Mouse (Mus musculus) naive thymus-derived CD4-positive, alpha-beta T cell, adult 5 months (primary cell): ENCODE data around the gene Krtap29-1. TPM values are rescaled to one million over a fixed set of nuclear protein-coding genes. Genes with fewer than 3 reads are reported as not detected.

Experiments
- polyA plus RNA-seq: library from polyadenylated mRNA; unstranded; fragments of 100-300 nt; shearing (Covaris generic); gene quantifications from one replicate; pipeline ENCODE4 v1.2.1, GENCODE M21; 2017

Krtap29-1 gene
- not detected for polyA plus RNA-seq

GRCm38 (mm10) chr11:99978953-99979352 lies at the start of gene Krtap29-1:
Gene Krtap29-1, minus strand, starts transcription at chr11:99979053.

GRCm38 (mm10) chr11:100016112-100016511 lies 37.3 kb upstream of the Krtap29-1 start, which contains the start of gene Krt33a:
Gene Krt33a, minus strand, starts transcription at chr11:100016212.

GRCm38 (mm10) chr11:99993620-99994383 lies 14.9 kb upstream of the Krtap29-1 start, which contains the start of gene Krtap17-1:
Gene Krtap17-1, minus strand, starts transcription at chr11:99993994.

GRCm38 (mm10) chr11:99986180-99986647 lies 7.4 kb upstream of the Krtap29-1 start, which contains the start of gene Krtap16-1:
Gene Krtap16-1, minus strand, starts transcription at chr11:99986597.

GRCm38 (mm10) chr11:99948175-99948574 lies 30.7 kb downstream of the Krtap29-1 start, which contains the start of gene Krtap9-5:
Gene Krtap9-5, plus strand, starts transcription at chr11:99948475.

GRCm38 (mm10) chr11:99935991-99936390 lies 42.9 kb downstream of the Krtap29-1 start, which contains the start of gene Krtap31-2:
Gene Krtap31-2, plus strand, starts transcription at chr11:99936291.

Other genes starting within 250 kb of the Krtap29-1 start
- not detected for gene Gm14180, start 244.8 kb downstream of the Krtap29-1 start, polyA plus RNA-seq
- gene Gm11595, start 206.1 kb downstream of the Krtap29-1 start, polyA plus RNA-seq, result not detected
- gene Krtap4-8, start 198.3 kb downstream of the Krtap29-1 start, polyA plus RNA-seq, result not detected
- not detected for gene Krtap4-9, start 193.9 kb downstream of the Krtap29-1 start, polyA plus RNA-seq
- gene Gm11596, start 185.6 kb downstream of the Krtap29-1 start, polyA plus RNA-seq, result not detected
- gene Gm11569, start 180.1 kb downstream of the Krtap29-1 start, polyA plus RNA-seq, result not detected
- gene Gm11554, start 174.6 kb downstream of the Krtap29-1 start, polyA plus RNA-seq, result not detected
- not detected for gene Krtap4-13, start 169.2 kb downstream of the Krtap29-1 start, polyA plus RNA-seq
- not detected for gene Gm11564, start 163.4 kb downstream of the Krtap29-1 start, polyA plus RNA-seq
- gene 2300003K06Rik, start 141.0 kb downstream of the Krtap29-1 start, polyA plus RNA-seq, result not detected
- not detected for gene Krtap4-16, start 127.4 kb downstream of the Krtap29-1 start, polyA plus RNA-seq
- gene Gm11568, start 121.1 kb downstream of the Krtap29-1 start, polyA plus RNA-seq, result not detected
- gene Gm11559, start 114.6 kb downstream of the Krtap29-1 start, polyA plus RNA-seq, result not detected
- gene Krtap9-1, start 105.7 kb downstream of the Krtap29-1 start, polyA plus RNA-seq, result not detected
- not detected for gene Gm11567, start 99.9 kb downstream of the Krtap29-1 start, polyA plus RNA-seq
- not detected for gene Krtap31-1, start 71.1 kb downstream of the Krtap29-1 start, polyA plus RNA-seq
- gene Gm11565, start 64.3 kb downstream of the Krtap29-1 start, polyA plus RNA-seq, result not detected
- gene Krtap31-2, start 42.8 kb downstream of the Krtap29-1 start, polyA plus RNA-seq, result not detected
- not detected for gene Krtap9-5, start 30.6 kb downstream of the Krtap29-1 start, polyA plus RNA-seq
- not detected for gene Krtap16-1, start 7.5 kb upstream of the Krtap29-1 start, polyA plus RNA-seq
- not detected for gene Krtap17-1, start 14.9 kb upstream of the Krtap29-1 start, polyA plus RNA-seq
- not detected for gene Krt33a, start 37.2 kb upstream of the Krtap29-1 start, polyA plus RNA-seq
- gene Krt33b, start 50.8 kb upstream of the Krtap29-1 start, polyA plus RNA-seq, result not detected
- gene Krt34, start 62.5 kb upstream of the Krtap29-1 start, polyA plus RNA-seq, result not detected
- gene Krt31, start 71.5 kb upstream of the Krtap29-1 start, polyA plus RNA-seq, result not detected
- gene Krt32, start 109.2 kb upstream of the Krtap29-1 start, polyA plus RNA-seq, result not detected
- not detected for gene Krt35, start 117.2 kb upstream of the Krtap29-1 start, polyA plus RNA-seq
- not detected for gene Krt36, start 126.6 kb upstream of the Krtap29-1 start, polyA plus RNA-seq
- not detected for gene Krt13, start 142.5 kb upstream of the Krtap29-1 start, polyA plus RNA-seq
- gene Krt15, start 156.9 kb upstream of the Krtap29-1 start, polyA plus RNA-seq, result not detected
- gene Krt19, start 169.6 kb upstream of the Krtap29-1 start, polyA plus RNA-seq, result not detected
- not detected for gene Krt9, start 214.2 kb upstream of the Krtap29-1 start, polyA plus RNA-seq
- gene Krt14, start 228.5 kb upstream of the Krtap29-1 start, polyA plus RNA-seq, result not detected